Mouse (Mus musculus): Measurements from ENCODE around the gene Inka2. TPM values are rescaled to one million over a fixed set of nuclear protein-coding genes. Genes with fewer than 3 reads are reported as not detected.

Gene Inka2
- polyA plus RNA-seq, 1 experiment from 2014 or later = 1.1 TPM

- Histone ChIP-seq H3K4me1 (ENCODE audit: control insufficient read depth, insufficient read depth, low read length) (no peaks in the 10 kb centered on the region), H3K9ac (replicated peaks; ENCODE audit: low read depth, low read length) (no peak overlapping the region), H3K4me3 (ENCODE audit: low read depth, low read length) (no peak overlapping the region), H3K36me3 (ENCODE audit: control insufficient read depth, insufficient read depth, low read length) (no peaks in the 10 kb centered on the region), H3K4me2 (replicated peaks; ENCODE audit: low read depth, low read length) (no peak overlapping the region), H3K27ac (ENCODE audit: low read length) (no peak overlapping the region), H3K27me3 (ENCODE audit: control insufficient read depth, insufficient read depth, low read length) (no peaks in the 10 kb centered on the region), H3K9me3 (ENCODE audit: control insufficient read depth, low read depth, low read length) (no peaks in the 10 kb centered on the region)
- WGBS = 70% methylated on average over 4 of the region's 4 CpGs
- no peak for ATAC-seq (ENCODE audit: insufficient number of reproducible peaks, insufficient read depth, low FRiP score, low read depth)
Observed at GRCm38 (mm10) chr3:105763132-105763851, 58.9 kb downstream of the Inka2 start.

GRCm38 (mm10) chr3:105768529-105768928 lies 64.1 kb downstream of the Inka2 start:
- no peak overlapping the region for H3K27ac ChIP-seq (ENCODE audit: low read length)
- 79% methylated on average over 6 of the region's 6 CpGs for WGBS
- H3K9ac ChIP-seq (replicated peaks; ENCODE audit: low read depth, low read length) = no peak overlapping the region
- H3K4me3 ChIP-seq (ENCODE audit: low read depth, low read length) = no peak overlapping the region
- no peaks in the 10 kb centered on the region for H3K36me3 ChIP-seq (ENCODE audit: control insufficient read depth, insufficient read depth, low read length)
- no peaks in the 10 kb centered on the region for H3K9me3 ChIP-seq (ENCODE audit: control insufficient read depth, low read depth, low read length)
- no peaks in the 10 kb centered on the region for H3K27me3 ChIP-seq (ENCODE audit: control insufficient read depth, insufficient read depth, low read length)
- H3K4me2 ChIP-seq (replicated peaks; ENCODE audit: low read depth, low read length) = no peak overlapping the region
- no peaks in the 10 kb centered on the region for H3K4me1 ChIP-seq (ENCODE audit: control insufficient read depth, insufficient read depth, low read length)
- ATAC-seq (ENCODE audit: insufficient number of reproducible peaks, insufficient read depth, low FRiP score, low read depth) = no peak

- Histone ChIP-seq H3K9me3 (ENCODE audit: control insufficient read depth, low read depth, low read length) (no peaks in the 10 kb centered on the region), H3K27me3 (ENCODE audit: control insufficient read depth, insufficient read depth, low read length) (no peaks in the 10 kb centered on the region), H3K4me1 (ENCODE audit: control insufficient read depth, insufficient read depth, low read length) (no peaks in the 10 kb centered on the region), H3K4me2 (replicated peaks; ENCODE audit: low read depth, low read length) (no peak overlapping the region), H3K27ac (ENCODE audit: low read length) (no peak overlapping the region), H3K4me3 (ENCODE audit: low read depth, low read length) (no peak overlapping the region), H3K9ac (replicated peaks; ENCODE audit: low read depth, low read length) (no peak overlapping the region), H3K36me3 (ENCODE audit: control insufficient read depth, insufficient read depth, low read length) (no peaks in the 10 kb centered on the region)
- 73% methylated on average over 2 of the region's 2 CpGs for WGBS
- no peak for ATAC-seq (ENCODE audit: insufficient number of reproducible peaks, insufficient read depth, low FRiP score, low read depth)
Observed at GRCm38 (mm10) chr3:105769380-105769779, 65.0 kb downstream of the Inka2 start.

Other genes starting within 250 kb of the Inka2 start
- 34.6 and 34.9 TPM in 2 replicates for gene Ddx20, start 17.0 kb upstream of the Inka2 start, polyA plus RNA-seq (2014; fragmentation: Nextera tagmentation; extraction: Ambion mirVana)
- 100 and 112 TPM in 2 replicates for gene Rap1a, start 96.7 kb downstream of the Inka2 start, polyA plus RNA-seq (2014; fragmentation: Nextera tagmentation; extraction: Ambion mirVana)
- 0.33 TPM in 1 of 2 replicates, not detected in the other for gene Adora3, start 166.3 kb downstream of the Inka2 start, polyA plus RNA-seq (2014; fragmentation: Nextera tagmentation; extraction: Ambion mirVana)
- gene Tmigd3, start 166.3 kb downstream of the Inka2 start, polyA plus RNA-seq (2014; fragmentation: Nextera tagmentation; extraction: Ambion mirVana) = not detected in 2 replicates
- 1.2 and 1.5 TPM in 2 replicates for gene I830077J02Rik, start 228.1 kb downstream of the Inka2 start, polyA plus RNA-seq (2014; fragmentation: Nextera tagmentation; extraction: Ambion mirVana)